ENCODE assay signal across 30 mouse cellular contexts in the genomic region with DNA sequence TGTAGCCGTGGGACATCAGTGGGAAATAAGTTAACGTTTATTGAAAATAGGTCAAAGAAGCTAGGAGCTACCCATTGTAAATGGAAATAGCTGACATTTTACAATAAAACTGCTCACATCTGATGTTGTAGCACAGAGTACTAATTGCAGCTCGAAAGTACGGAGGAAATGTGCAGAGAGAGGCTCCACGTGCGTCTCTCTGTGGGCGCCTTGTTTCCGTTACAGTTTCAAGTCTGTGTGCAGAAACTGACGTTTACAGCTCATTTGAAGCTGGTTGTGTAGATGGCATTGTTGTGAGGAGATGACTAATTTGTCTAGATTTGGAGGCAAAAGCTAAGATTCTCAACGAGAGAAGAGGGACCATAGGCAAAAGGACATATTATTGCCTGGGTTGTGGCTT.
DNase-seq lines count a peak whose midpoint lies in the region; ATAC-seq lines count a peak whose summit lies in the region.
"Had no signal": no experiment of that assay in that cellular context is flagged by ENCODE, and none has a peak within 500 bp of the region (broad histone marks: within the 10 kb centered on the region; RNA-seq: fewer than 3 reads in every experiment).

No protein-coding gene starts in this region.

- 83% methylated on average over 10 of the region's 10 CpGs for WGBS in forebrain, embryonic 14.5 days

- H3K4me2 ChIP-seq in forebrain, embryonic 14.5 days (ENCODE audit: low read length): no peak overlapping the region
- H3K4me2 ChIP-seq: heart, embryonic 15.5 days; hindbrain, embryonic 14.5 days; limb, embryonic 15.5 days; liver, embryonic 13.5 days; neural tube, embryonic 15.5 days had no signal

- peak; percentile 89 for ATAC-seq in CD4-positive, CD25-positive, alpha-beta regulatory T cell, adult 4 months
- ATAC-seq in inflammation-experienced regulatory T-cells, adult 6 months: peak; percentile 89
- ATAC-seq in forebrain, embryonic 14.5 days: no peak
- ATAC-seq: forebrain, postnatal 0 days; Patski had no signal

- no peaks in the 10 kb centered on the region for H3K4me1 ChIP-seq in forebrain, embryonic 14.5 days (ENCODE audit: control insufficient read depth, insufficient read depth, low read length)
- H3K4me1 ChIP-seq: heart, embryonic 10.5 days; heart, embryonic 15.5 days; limb, embryonic 10.5 days; limb, embryonic 15.5 days; liver, embryonic 13.5 days; neural tube, embryonic 15.5 days had no signal

- H3K36me3 ChIP-seq in forebrain, embryonic 14.5 days (ENCODE audit: control insufficient read depth, insufficient read depth, low read length): no peaks in the 10 kb centered on the region
- H3K36me3 ChIP-seq: heart, embryonic 10.5 days; heart, embryonic 15.5 days; limb, embryonic 10.5 days; limb, embryonic 15.5 days; liver, embryonic 13.5 days; neural tube, embryonic 15.5 days had no signal

- no peak overlapping the region for H3K9ac ChIP-seq in forebrain, embryonic 14.5 days (ENCODE audit: low read length)
- H3K9ac ChIP-seq: forebrain, postnatal 0 days; heart, embryonic 15.5 days; hindbrain, embryonic 14.5 days; limb, embryonic 15.5 days; liver, embryonic 13.5 days; neural tube, embryonic 15.5 days had no signal

- no peak overlapping the region for H3K4me3 ChIP-seq in forebrain, embryonic 14.5 days (ENCODE audit: low read depth, low read length)
- H3K4me3 ChIP-seq: erythroblast, embryonic 14.5 days; heart, embryonic 10.5 days; heart, embryonic 15.5 days; layer of hippocampus, adult 2 months; limb, embryonic 10.5 days; limb, embryonic 15.5 days; liver, embryonic 13.5 days; neural tube, embryonic 15.5 days had no signal

- no peaks in the 10 kb centered on the region for H3K27me3 ChIP-seq in forebrain, embryonic 14.5 days (replicated peaks; ENCODE audit: control insufficient read depth, insufficient read depth, low read length)
- H3K27me3 ChIP-seq: heart, embryonic 15.5 days; limb, embryonic 15.5 days; liver, embryonic 13.5 days; neural tube, embryonic 15.5 days; Patski had no signal

- no peak overlapping the region for H3K27ac ChIP-seq in forebrain, embryonic 14.5 days (ENCODE audit: low read depth, low read length)
- H3K27ac ChIP-seq: heart, embryonic 10.5 days; heart, embryonic 15.5 days; hindbrain, embryonic 14.5 days; layer of hippocampus, adult 2 months; limb, embryonic 10.5 days; limb, embryonic 15.5 days; liver, embryonic 13.5 days; neural tube, embryonic 15.5 days; stomach, postnatal 0 days had no signal

- peak; percentile 33 for DNase-seq in CD4-positive helper T cell, adult 2 months (ENCODE audit: low read depth, low spot score)
- peak; percentile 26 for DNase-seq in thymus, postnatal 25 days
- no peak for DNase-seq in forebrain, embryonic 14.5 days (ENCODE audit: low spot score)
- no peak for DNase-seq in embryo, embryonic 11 days
- no peak for DNase-seq in urinary bladder, postnatal 25 days (ENCODE audit: low spot score)
- DNase-seq: adrenal gland, postnatal 14 days; cerebellum, adult 11-12 months; cerebellum, adult 9-11 months; forebrain, postnatal 0 days; gastrocnemius, postnatal 25 days; heart, adult 11 months; heart, postnatal 4 days; kidney, adult 2 months; kidney, postnatal 36 days; liver, embryonic 13.5 days; lung, adult 2 months; lung, postnatal 10 days; midbrain, embryonic 14.5 days had no signal

- no peaks in the 10 kb centered on the region for H3K9me3 ChIP-seq in forebrain, embryonic 14.5 days (replicated peaks; ENCODE audit: control insufficient read depth, low read length)
- H3K9me3 ChIP-seq: heart, embryonic 10.5 days; heart, embryonic 15.5 days; limb, embryonic 10.5 days; limb, embryonic 15.5 days; liver, embryonic 13.5 days; neural tube, embryonic 15.5 days had no signal

Comparison
In these comparisons a context has a peak if more than half of its experiments do, and no peak if none do; other contexts are left out.
1. DNase-seq: peak in CD4-positive helper T cell, adult 2 months (single experiment) and thymus, postnatal 25 days (single experiment); none in forebrain, embryonic 14.5 days (single experiment), embryo, embryonic 11 days (single experiment) and urinary bladder, postnatal 25 days (single experiment).